Mouse (Mus musculus) limb, embryonic 14.5 days (tissue): ENCODE results near the gene Speer4e. TPM values are rescaled to one million over a fixed set of nuclear protein-coding genes. Genes with fewer than 3 reads are reported as not detected.
A peak's percentile ranks its signal among the peaks of the same experiment; 100 is the strongest.
"Not testable (repeated sequence)": the region's sequence is repeated elsewhere in the genome, so short reads cannot be mapped to it uniquely, and the experiment has no call there.

Experiments
- ATAC-seq: fragments of 200-750 bp; cut with Nextera tagmentation; 2 replicates; pipeline ENCODE4 v1.8.0; 2017; ENCODE audit warnings: low read depth, moderate number of reproducible peaks, moderate TSS enrichment; ENCODE audit not compliant: low FRiP score
- DNase-seq: peaks from one replicate; pipeline ENCODE4 v3.0.0-alpha.2; 2015; ENCODE audit warnings: low spot score
- H3K27ac ChIP-seq: fragments of 300-500 bp; sonication (generic); replicated peaks from 2 replicates; pipeline ENCODE4 v1.5.1; 2014; ENCODE audit warnings: low read depth, mild to moderate bottlenecking, low read length, moderate library complexity, mixed read lengths
- H3K27me3 ChIP-seq: fragments of 300-500 bp; sonication (generic); 2 replicates; pipeline ENCODE4 v1.6.1; 2014; ENCODE audit warnings: low read length, mixed read lengths; ENCODE audit not compliant: control insufficient read depth, insufficient read depth
- H3K36me3 ChIP-seq: fragments of 300-500 bp; sonication (generic); 2 replicates; pipeline ENCODE4 v1.6.1; 2014; ENCODE audit warnings: mild to moderate bottlenecking, low read length, moderate library complexity, mixed read lengths; ENCODE audit not compliant: control insufficient read depth, insufficient read depth
- H3K4me1 ChIP-seq: fragments of 300-500 bp; sonication (generic); 2 replicates; pipeline ENCODE4 v1.6.1; 2014; ENCODE audit warnings: antibody characterized with exemption, low read length, mixed read lengths; ENCODE audit not compliant: control insufficient read depth, insufficient read depth
- H3K4me2 ChIP-seq: fragments of 300-500 bp; sonication (generic); replicated peaks from 2 replicates; pipeline ENCODE4 v1.6.1; 2014; ENCODE audit warnings: low read depth, mild to moderate bottlenecking, low read length, moderate library complexity; ENCODE audit not compliant: severe bottlenecking
- H3K4me3 ChIP-seq: fragments of 300-500 bp; sonication (generic); replicated peaks from 2 replicates; pipeline ENCODE4 v1.5.1; 2014; ENCODE audit warnings: low read length
- H3K9ac ChIP-seq: fragments of 300-500 bp; sonication (generic); 2 replicates; pipeline ENCODE4 v1.6.1; 2014; ENCODE audit warnings: mild to moderate bottlenecking, low read depth, low read length, moderate library complexity; ENCODE audit not compliant: severe bottlenecking
- H3K9me3 ChIP-seq: fragments of 300-500 bp; sonication (generic); 2 replicates; pipeline ENCODE4 v1.6.1; 2016; ENCODE audit warnings: low read length; ENCODE audit not compliant: control insufficient read depth
- WGBS: fragments of 180-500 bp; shearing (Covaris S2); extraction: QIAGEN DNeasy Blood & Tissue Kit; methylation state at CpG from one replicate; pipeline ENCODE4 v1.1.7; 2014; 5-methylcytosine and 5-hydroxymethylcytosine counted together
- polyA plus RNA-seq, 2 experiments: library from polyadenylated mRNA; depleted of rRNA in 1 of 2; stranded (reverse) in 1 of 2; unstranded in 1 of 2; fragments of >200 nt; fragmentation: Nextera tagmentation in 1 of 2; extraction: Ambion mirVana in 1 of 2; gene quantifications; 2 replicates each; pipeline versions ENCODE4 v1.2.1 to v1.2.3; 2012 to 2014

Gene Speer4e
- polyA plus RNA-seq, 2 experiments: not detected

- not testable (repeated sequence) for H3K4me3 ChIP-seq, H3K9ac ChIP-seq, ATAC-seq, H3K4me2 ChIP-seq, DNase-seq, H3K36me3 ChIP-seq, H3K9me3 ChIP-seq, H3K4me1 ChIP-seq, H3K27me3 ChIP-seq, H3K27ac ChIP-seq
- 76% methylated on average over 1 of the region's 1 CpGs for WGBS
These were observed 17.9 kb upstream of the Speer4e start for GRCm38 (mm10) chr5:14955928-14956706.

- H3K9ac ChIP-seq, DNase-seq, ATAC-seq, H3K36me3 ChIP-seq, H3K27me3 ChIP-seq, H3K4me2 ChIP-seq, H3K9me3 ChIP-seq, H3K4me3 ChIP-seq, H3K4me1 ChIP-seq, H3K27ac ChIP-seq: not testable (repeated sequence)
These were observed 15.4 kb upstream of the Speer4e start for GRCm38 (mm10) chr5:14953587-14953986.

GRCm38 (mm10) chr5:14952749-14953148 is 14.5 kb upstream of the Speer4e start:
- ATAC-seq, H3K4me2 ChIP-seq, H3K9ac ChIP-seq, H3K27ac ChIP-seq, H3K4me1 ChIP-seq, H3K4me3 ChIP-seq, H3K36me3 ChIP-seq, H3K27me3 ChIP-seq, DNase-seq: not testable (repeated sequence)
- peaks cover 10% of the 10 kb centered on the region; the same call in 1 of the 2 replicates for H3K9me3 ChIP-seq
- WGBS: 68% methylated on average over 3 of the region's 3 CpGs

- ATAC-seq: 0 out of 2 replicates have a peak, but pooled peaks have one; percentile 19
- DNase-seq: not testable (repeated sequence)
These were observed 13.6 kb upstream of the Speer4e start for GRCm38 (mm10) chr5:14951822-14952221.

GRCm38 (mm10) chr5:14947482-14948198 is 9.4 kb upstream of the Speer4e start:
- not testable (repeated sequence) for H3K27ac ChIP-seq, DNase-seq, H3K27me3 ChIP-seq, H3K9me3 ChIP-seq, ATAC-seq, H3K4me3 ChIP-seq, H3K9ac ChIP-seq, H3K4me2 ChIP-seq, H3K4me1 ChIP-seq, H3K36me3 ChIP-seq
- WGBS: 66% methylated on average over 4 of the region's 4 CpGs

More at GRCm38 (mm10) chr5:14951822-14952221, 13.6 kb upstream of the Speer4e start:
- H3K4me2 ChIP-seq, H3K27me3 ChIP-seq, H3K27ac ChIP-seq, H3K36me3 ChIP-seq, H3K9ac ChIP-seq, H3K4me3 ChIP-seq, H3K4me1 ChIP-seq: not testable (repeated sequence)
- WGBS: 68% methylated on average over 7 of the region's 7 CpGs
- H3K9me3 ChIP-seq: peaks cover 12% of the 10 kb centered on the region; the same call in 1 of the 2 replicates

- not testable (repeated sequence) for ATAC-seq, H3K9me3 ChIP-seq, DNase-seq, H3K36me3 ChIP-seq, H3K27me3 ChIP-seq, H3K9ac ChIP-seq, H3K4me2 ChIP-seq, H3K4me3 ChIP-seq, H3K4me1 ChIP-seq, H3K27ac ChIP-seq
- WGBS: 61% methylated on average over 4 of the region's 4 CpGs
These were observed 7.3 kb upstream of the Speer4e start for GRCm38 (mm10) chr5:14945524-14945923.

GRCm38 (mm10) chr5:14941043-14941442 is 2.8 kb upstream of the Speer4e start:
- H3K9me3 ChIP-seq, H3K9ac ChIP-seq, ATAC-seq, H3K4me2 ChIP-seq, H3K36me3 ChIP-seq, H3K4me1 ChIP-seq, H3K27me3 ChIP-seq, DNase-seq, H3K4me3 ChIP-seq, H3K27ac ChIP-seq: not testable (repeated sequence)
- 84% methylated on average over 1 of the region's 1 CpGs for WGBS

- H3K4me3 ChIP-seq, H3K9me3 ChIP-seq, H3K4me2 ChIP-seq, H3K27me3 ChIP-seq, H3K4me1 ChIP-seq, ATAC-seq, H3K36me3 ChIP-seq, H3K27ac ChIP-seq, H3K9ac ChIP-seq, DNase-seq: not testable (repeated sequence)
- WGBS: 73% methylated on average over 5 of the region's 6 CpGs
These were observed 4.5 kb downstream of the Speer4e start for GRCm38 (mm10) chr5:14933721-14934120.
